Mouse (Mus musculus) urinary bladder, postnatal 0 days (tissue): Measurements from ENCODE around the gene Gm17555. TPM values are rescaled to one million over a fixed set of nuclear protein-coding genes. Genes with fewer than 3 reads are reported as not detected.

ENCODE experiments used
- polyA plus RNA-seq: library from polyadenylated mRNA; unstranded; fragments of >200 nt; fragmentation: Nextera tagmentation; extraction: Ambion mirVana; gene quantifications from 2 replicates; pipeline ENCODE4 v1.2.1, GENCODE M21; 2015

The Gm17555 gene
- not detected in 2 replicates for polyA plus RNA-seq

DNA sequence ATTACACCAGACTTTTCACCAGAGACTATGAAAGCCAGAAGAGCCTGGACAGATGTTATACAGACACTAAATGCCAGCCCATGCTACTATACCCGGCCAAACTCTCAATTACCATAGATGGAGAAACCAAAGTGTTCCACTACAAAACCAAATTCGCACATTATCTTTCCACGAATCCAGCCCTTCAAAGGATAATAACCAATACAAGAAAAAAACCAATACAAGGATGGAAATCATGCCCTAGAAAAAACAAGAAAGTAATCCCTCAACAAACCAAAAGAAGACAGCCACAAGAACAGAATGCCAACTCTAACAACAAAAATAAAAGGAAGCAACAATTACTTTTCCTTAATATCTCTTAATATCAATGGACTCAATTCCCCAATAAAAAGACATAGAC is at the start of gene Gm17555:
TSS of gene Gm17555 (plus strand) at position 301 of the 400 bp plus-strand sequence.

Other genes starting within 250 kb of the Gm17555 start
- 5.8 and 8.0 TPM in 2 replicates for gene Fgf7, start 180.4 kb upstream of the Gm17555 start, polyA plus RNA-seq
- 0.10 TPM in 1 of 2 replicates, not detected in the other for gene Fam227b, start 63.1 kb upstream of the Gm17555 start, polyA plus RNA-seq
- 18.3 and 20.1 TPM in 2 replicates for gene Dtwd1, start 63.0 kb upstream of the Gm17555 start, polyA plus RNA-seq